Mouse (Mus musculus) kidney, adult 11 months (tissue): ENCODE results near the gene Sash1.

Experiments used
- DNase-seq: peaks from one replicate; pipeline ENCODE4 v3.0.0; 2022

Sash1 gene

DNA sequence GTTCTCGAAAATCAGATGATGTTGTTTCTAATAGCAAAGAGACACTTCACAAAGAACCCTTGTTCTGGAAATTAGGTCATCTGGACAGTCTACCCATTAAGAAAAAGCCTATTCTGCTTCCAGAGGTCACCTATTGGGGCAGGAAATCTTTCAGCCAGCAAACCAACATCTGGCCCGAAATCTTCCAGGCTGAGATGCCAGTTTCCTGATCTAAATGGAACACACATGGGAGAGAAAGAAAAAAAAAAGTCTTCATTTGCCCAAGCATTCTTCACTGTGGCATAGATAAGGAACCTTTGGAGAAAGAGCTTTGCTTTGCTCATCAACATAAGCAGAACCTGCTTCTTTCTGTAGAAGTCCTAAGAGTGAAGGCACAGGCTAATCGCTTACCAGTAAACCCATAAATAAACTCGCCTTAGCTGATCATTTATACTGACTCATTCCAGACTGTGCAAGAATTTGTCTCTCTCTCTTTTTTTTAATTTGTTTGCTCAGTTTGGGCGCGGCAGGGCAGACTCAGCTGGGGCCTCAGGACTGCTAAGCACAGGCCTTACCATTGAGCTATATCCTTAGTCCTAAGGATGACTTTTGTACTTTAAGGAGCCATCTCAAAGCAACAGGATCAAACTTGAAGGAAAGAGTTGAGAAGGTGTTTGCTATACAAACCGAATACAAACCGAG is 13.1 kb upstream of the Sash1 start:
- DNase-seq, result no peak

DNA sequence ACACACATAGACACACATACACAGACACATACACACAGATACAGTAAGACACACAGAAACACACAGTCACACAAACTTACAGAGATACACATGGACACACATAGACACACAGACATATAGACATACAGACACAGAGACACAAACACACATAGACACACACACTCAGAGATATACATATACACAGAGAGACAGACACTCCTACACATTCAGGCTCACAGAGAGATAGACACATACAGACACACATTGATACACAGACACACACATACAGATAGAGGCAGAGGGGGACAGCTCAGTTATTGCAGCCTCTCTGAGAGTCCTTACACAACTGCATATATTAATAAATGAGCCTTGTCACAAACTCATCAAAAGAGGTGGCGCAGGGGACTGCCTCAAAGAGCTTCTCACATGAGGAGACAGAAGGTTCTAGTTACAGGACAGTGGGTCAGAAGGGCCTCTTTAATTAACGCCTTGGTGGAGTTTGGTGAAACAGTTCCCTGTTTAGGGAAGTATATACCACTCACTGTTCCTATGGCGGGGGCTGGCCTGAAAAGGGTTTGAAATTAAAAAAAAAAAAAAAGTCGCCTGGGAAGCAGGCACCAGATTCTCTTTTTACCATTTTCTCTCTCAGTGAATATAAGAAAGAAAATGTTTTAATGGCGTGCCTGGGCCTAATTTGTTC is 12.4 kb upstream of the Sash1 start:
- no peak for DNase-seq

DNA sequence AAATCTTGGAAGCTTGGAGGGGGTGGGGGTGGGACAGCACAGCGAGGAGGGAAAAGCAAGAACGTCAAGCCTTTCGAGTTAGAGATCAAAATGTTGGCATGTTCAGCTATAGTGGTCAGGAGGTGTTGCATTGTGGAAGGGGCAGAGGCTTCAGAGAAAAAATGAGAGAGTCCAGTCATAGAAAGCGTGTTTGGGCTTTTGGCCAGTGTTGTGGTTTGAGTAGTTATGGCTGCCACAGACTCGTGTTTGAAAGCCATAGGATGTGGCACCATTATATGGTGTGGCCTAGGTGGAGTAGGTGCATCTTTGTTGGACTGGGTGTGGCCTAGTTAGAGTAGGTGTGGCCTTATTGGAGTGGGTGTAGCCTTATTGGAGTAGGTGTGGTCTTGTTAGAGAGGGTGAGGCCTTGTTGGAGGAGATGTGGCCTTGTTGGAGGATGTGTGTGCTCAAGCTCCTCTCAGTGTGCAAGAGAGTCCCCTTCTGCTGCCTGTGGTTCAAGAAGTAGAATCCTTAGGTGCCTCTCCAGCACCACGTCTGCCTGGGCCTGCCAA is 9.2 kb upstream of the Sash1 start:
- DNase-seq, result no peak

DNA sequence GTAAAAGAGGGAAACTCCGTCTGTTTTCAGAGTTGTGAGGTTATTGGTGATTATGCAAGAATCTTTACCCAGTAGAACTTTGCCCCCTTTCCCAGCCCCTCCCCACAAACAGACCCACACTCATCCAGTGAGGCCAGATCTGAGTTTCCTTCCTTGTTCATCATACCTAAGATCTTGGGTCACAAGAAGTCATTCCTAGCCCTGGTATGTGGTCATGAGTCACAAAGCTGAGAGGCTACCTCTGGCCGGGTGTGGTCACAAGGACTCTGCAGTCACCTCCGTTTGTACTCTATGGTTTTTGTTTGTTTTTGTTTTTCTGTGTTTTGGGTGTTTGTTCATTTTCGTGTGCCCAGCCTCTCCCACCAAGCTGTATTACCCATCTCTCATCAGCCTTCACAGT is 4.6 kb upstream of the Sash1 start:
- no peak for DNase-seq

DNA sequence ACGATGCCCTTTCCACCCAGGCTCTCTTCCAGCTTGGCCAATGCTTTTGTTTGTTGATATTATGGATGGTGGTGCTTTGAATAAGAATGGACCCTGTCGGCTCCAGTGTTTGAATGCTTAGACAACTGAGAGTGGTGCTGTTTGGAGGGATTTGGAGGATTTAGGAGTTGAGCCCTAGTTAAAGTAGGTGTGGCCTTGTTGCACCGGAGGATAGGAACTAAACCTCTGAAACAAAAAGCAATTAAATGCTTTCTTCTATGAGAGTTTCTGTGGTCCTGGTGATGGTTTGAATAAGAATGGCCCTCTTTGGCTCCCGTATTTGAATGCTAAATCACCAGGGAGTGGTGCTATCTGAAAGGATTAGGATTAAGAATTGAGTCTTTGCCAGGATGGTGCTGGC is 3.5 kb upstream of the Sash1 start:
- no peak for DNase-seq

DNA sequence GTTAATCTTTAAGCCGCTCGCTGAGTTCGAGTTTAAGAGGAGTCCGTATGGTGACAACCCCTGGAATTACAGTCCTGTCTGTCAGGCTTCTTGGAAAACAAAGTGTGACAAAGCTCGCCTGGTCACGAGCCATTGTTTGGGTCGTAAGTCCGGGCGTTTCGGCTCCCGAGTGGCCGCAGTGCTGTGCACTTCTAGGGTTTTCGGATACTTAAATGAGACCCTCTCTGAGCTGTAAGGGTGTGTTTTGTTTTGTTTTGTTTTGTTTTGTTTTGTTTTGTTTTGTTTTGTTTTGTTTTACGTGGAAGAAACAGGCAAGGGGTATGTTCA is 621 bp upstream of the Sash1 start:
- no peak for DNase-seq

DNA sequence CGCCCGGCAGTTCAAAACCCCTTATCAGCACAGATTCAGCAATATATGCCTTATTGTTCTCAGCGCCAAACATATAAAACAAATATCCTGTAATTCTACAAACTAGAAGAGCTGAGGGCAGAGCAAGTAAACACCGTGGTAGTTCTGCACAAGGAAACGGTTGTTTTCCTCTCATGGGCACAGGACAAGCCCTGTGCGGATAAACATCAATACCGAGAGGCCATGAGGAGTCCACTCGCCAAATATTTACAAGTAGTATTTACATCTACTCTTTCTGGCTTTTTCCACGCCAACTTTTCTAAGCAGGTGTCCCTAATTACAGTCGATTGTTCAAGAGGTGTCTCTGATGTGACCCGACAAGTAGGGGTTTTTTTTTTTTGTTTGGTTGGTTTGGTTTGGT is 669 bp downstream of the Sash1 start:
- DNase-seq, result no peak

DNA sequence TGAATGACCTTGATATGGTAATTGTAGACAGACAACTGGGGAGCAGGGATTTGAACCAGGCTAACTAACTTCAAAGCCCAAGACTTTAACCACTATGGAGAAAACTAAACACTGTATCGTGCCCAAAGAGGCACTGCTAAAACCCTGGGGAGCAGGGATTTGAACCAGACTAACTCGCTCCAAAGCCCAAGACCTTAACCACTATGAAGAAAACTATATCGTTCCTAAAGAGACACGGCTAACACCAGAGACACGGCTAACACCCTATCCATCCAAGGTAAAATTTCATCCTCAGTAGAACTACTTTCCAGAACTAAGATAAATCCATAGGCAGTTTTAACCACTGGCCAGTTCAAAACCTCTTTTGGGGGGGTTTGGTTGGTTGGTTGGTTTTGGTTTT is 1.3 kb downstream of the Sash1 start:
- DNase-seq, result no peak

DNA sequence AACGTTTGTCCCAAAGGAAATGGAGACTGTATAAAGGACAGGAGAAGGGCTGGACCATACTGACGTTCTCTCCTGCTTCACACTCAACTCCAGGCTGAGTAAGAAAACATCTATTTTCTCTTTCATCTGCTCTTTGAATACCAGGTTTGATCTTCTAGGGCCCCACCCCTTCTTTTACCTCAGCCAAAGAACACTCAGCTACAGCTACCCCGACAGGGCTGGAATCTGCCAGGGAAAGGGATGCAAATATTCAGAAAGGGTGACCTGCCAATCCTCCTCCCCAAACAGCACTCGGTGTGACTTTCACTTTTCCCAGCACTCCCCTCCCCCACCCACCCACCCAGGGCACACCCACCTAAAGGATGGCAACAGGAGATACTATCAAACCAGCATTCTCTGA is 2.2 kb downstream of the Sash1 start:
- no peak for DNase-seq

DNA sequence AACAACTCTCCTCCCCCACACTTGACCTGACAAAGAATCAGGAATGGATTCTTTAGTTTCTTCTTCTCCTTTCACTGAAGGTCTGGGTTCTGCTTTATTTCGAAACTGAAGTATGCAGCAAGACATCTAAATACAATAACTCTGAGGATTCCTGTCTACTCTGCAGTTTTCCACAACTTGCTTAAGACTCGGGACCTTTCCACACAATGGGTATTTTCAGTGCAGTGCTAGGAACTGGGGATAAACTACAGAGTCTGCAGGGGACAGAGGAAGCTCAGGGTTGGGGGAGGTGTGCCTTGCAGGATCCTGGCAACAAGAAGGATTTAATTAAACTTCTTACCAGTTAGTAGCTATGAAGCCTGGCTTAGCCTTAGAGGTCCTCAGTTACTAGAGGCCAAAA is 4.1 kb downstream of the Sash1 start:
- DNase-seq, result no peak

DNA sequence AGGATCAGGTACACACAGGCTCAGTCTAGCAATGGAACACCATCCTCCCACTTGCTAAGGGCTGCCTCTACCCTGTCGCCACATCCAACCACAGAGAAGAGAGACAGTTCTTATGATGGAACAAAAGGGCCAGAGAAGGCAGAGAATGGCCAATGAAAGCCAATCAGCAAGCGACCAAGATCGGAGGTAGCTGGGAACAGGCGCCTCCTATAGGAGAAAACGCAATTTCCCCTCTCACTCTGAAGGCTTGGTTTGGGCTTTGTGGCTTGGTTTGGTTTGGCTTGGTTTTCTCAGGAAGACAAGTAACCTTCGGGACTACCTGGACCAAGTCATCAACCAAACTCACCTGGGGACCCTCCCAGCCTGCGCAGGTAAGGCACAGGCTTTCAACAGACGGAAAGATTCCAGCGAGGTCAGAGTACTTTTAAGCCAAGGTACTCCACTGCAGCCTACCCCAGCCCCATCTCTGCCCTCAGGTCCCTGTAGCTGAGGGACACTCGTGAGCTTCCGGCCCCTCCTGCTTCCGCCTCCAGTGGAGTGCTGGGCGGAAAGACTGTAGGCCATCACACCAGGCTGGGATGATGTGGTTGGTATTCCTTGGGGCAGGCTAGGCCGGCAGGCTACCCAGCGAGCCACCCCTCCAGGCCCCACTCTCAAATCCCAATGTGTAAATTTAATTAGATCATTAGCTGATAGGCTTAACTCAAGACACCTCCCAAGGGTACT is 4.8 kb downstream of the Sash1 start:
- no peak for DNase-seq

DNA sequence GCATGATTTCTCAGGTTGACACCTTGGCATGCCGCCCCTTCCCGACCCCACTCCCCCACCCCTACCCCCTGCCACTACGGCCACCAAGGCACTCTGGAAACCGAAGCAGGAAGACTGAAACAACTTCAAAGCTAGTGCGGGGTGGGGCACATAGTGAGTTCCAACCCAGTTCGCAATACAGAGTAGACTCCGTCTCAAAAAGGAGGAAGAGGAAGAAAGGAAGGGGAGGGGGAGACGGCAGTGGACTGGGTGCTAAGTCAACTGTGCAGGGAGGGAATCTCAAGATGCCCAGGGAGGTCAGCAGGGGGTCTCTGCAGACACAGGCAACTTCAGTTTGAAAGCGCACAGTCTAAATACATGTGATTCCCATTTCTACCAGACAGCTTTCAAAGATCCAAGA is 7.0 kb downstream of the Sash1 start:
- no peak for DNase-seq

DNA sequence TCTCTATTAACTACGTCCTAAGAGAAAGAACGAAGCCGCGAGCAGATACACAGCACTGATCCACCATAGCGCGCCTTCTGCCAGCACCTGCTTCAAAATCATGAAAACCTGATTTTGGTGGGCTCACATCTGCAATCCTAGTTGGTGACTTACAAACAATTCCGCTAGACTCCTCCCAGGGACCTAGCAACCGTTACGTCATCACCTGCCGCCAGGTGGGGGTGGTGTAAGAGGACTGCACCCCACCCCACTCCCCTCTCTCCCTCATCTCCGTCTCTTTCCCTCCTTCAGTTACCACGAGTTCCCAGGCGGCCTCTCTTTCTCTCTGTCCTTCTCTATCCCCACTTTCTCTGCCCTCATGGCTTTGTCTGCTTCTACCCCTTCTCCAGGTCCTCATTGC is 7.5 kb downstream of the Sash1 start:
- no peak for DNase-seq

DNA sequence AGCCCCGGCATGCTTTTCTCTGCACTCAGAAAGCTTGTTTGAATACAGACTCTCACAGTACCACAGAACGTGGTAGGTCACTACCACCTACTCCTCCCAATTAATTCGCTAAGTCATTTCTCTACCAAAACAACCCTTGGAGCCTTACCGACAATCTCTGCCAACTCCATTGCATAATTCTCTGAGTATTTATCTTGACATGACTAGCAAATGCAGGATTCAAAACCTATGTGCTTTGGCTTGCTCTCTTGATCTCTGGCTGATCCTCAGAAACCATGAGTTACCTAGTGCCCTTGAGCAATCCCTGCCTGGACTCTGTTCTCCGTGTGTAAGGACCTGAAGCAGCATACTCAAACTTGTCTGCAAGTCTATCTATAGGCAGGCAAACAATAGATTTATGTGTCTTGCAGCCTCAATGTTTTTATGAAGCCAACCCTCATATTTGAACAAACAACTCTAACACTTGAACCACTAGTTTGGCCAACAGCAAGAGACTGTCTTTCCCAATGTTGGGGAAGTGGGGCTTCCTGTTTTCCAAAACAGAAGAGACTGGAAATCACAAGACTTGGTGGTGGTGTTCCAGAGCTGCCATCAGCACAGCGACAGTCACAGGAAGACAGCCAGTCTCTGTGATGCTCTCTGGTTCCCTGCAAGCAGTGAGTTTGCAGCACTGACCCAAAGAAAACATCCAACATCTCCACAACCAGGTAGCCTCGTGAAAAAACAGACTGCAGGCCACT is 12.1 kb downstream of the Sash1 start:
- peak; percentile 38 for DNase-seq

DNA sequence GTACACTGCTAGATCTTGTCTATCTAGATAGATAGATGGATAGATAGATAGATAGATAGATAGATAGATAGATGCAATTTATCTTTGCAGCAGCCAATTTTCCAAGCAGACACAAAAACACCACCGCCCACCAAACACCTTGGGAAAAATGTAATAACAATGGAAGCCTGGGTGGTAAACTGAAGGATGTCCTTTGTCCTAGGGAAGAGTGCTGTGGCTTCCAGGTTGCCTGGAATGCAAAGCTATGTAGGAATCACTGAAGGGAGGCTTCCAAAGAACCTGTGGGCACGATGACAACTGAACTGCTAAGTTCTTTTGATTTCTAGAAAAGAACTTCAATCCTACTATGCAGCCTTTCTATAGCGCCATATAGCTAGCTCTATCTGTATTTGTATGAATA is 13.1 kb downstream of the Sash1 start:
- no peak for DNase-seq

DNA sequence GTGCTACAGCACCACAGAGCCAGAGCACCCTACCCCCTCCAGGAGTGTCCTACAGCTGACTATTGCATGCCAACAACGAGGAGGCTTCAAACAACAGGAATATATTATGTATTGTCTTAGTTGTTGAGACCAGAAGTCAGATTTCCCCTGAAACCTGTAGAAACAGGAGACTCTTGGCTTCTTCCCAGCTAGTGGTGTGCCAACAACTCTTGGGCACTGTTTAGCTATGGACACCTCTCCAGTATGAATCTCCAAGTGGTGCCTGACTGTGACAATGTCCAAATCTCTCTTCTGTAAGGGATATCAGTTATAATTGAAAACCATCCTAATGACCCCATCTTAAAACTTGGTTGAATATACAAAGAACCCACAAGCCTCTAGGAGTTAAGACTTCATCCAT is 13.9 kb downstream of the Sash1 start:
- no peak for DNase-seq

DNA sequence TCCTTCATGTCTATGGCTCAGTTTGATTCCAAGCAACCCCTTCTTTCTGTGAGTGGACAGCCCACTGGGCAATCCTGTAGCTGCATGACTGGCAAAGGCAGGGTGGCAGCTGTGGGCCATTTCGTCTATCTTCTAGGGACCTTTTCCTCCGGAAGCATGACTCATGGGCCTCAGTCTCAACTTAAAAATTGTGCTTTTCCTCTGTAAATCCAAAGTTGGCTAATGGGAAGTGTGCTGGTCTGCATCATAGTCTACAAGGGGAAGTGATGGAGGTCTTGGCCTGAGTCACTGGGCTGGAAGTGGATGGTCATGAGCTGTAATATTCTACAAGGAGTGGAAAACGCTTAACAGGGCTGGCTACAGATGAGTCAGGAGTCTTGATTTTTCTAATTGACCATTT is 15.5 kb downstream of the Sash1 start:
- DNase-seq, result peak; percentile 33

DNA sequence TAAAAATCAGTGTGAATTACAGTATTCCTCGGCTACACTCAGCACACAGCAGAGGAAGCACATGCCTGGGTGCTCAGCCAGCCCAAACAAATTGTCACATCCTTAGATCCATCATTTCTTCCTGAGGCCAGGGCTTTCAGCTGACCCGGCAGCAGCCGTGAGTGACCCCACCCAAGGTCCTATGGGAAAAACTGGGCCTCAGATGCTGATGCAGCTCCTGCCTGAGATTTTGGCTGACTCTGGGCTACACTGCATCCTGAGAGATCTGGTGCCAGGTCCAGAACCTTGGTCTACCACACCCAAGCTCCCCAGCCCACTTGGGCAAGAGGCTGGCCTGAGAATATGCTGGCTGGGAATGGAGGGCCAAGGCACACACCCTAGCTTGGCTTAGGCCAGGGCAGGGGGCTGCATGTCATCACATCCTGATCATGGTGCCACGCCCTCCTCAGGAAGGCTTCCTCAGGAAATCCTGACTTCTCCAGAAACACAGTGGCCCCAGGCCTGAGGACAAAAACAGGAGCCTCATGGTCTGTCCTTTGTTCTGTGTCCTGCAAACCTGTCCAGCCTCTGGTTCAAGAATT is 19.7 kb downstream of the Sash1 start:
- peak; percentile 81 for DNase-seq

DNA sequence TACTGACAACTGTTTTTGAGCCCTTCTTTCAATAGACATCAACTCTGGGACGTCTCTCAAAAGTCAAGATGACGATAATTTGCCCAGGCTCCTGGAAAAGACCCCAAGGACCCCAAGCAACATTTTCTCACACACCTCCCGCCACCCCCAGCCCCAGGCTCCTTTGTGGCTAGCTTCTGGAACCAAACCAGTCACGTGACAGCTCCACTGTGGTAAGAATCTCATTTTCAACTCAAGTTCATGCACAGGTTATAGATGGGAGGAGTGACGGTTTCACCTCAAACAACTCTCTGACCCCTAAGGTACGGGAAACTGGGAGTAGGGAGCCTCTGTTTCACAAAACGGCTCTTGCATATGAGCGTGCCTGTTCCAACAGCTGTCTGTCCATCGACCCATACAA is 25.2 kb downstream of the Sash1 start:
- no peak for DNase-seq

DNA sequence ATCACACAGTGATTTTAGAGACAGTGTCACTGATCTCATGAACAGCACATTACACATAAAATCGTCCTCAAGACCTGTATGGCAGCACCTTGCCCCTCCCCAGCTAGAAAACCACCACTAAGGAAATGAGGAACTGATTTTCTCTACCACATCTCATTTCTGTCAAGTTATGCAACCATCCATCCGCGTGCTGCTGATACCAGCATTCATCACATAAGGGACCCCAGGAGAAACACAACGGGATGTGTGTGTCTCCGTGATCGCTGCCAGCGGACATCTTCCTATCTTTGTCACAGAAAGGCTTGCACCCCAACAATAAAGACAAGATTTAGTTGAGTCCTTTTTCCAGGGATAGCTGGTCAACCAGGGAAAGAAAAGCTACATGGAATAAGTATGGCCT is 27.2 kb downstream of the Sash1 start:
- no peak for DNase-seq

DNA sequence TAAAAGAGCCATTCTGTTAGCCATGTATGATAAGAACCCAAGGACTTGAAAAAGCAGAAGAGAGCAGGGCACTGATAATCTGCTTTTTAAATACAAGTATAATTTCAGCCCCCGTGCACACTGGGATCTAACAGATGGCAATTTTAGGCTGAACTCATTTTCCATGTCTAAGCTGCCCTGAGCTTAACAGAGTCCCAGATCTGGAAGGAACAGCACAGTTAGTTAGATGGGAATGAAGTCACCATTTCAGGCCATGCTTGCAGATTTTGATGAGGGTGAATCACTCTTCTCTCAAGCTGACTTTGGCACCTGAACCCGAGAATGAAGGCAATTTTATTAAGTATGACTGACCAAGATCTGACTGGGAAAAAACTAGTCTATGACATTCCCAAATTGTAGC is 28.9 kb downstream of the Sash1 start:
- DNase-seq, result no peak

DNA sequence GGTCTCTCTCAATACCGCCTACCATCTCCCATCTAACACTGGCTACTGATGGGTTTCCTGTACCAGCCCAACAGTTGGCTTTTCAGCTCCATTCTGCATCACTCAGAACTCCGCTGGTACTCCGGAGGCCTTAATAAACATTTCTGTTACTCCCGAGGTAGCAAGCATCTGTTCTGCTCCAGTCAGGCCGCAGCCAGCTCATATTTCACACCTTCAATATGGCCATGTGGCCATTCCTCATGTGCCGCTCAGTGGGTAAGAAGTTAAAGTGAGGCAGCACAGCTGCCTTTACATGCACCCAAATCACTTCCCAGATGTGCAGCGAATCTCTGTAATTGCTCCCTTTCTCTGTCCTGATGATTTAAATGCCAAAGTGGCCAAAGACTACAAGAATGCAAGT is 32.5 kb downstream of the Sash1 start:
- no peak for DNase-seq

DNA sequence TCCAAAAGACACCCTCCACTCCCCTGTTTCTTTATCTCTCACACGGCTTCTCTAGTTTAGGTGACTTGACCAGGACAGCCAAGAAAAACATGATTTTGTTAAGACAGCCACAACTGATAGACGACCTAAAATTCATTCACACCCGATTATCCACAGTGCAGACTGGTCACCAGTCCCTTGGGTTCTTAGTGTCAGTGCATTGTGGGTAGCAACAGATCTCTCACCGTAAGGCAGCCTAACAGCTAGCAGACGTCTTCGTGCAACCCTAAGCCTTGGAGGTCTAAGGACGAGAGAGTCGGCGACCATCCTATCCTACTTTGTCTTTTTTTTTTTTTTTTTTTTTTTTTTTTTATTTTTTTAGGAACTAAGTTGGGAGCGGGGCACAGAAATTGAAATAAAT is 34.2 kb downstream of the Sash1 start:
- DNase-seq, result no peak
